Mouse (Mus musculus) gastrocnemius, adult 8-10 months (tissue): ENCODE results near the gene Arsa. TPM values are rescaled to one million over a fixed set of nuclear protein-coding genes. Genes with fewer than 3 reads are reported as not detected.
"Not testable (repeated sequence)": the region's sequence is repeated elsewhere in the genome, so short reads cannot be mapped to it uniquely, and the experiment has no call there.

Source experiments
- DNase-seq, 2 experiments: peaks; one replicate each; pipeline ENCODE4 v3.0.0; 2022; ENCODE audit warnings: low spot score in 2 of 2
- total RNA-seq, 4 experiments: library from RNA; stranded (reverse); gene quantifications; 2 replicates each; pipeline ENCODE4 v1.2.4; 2022

The Arsa gene
- total RNA-seq, 4 experiments from 2014 or later = 1.7 to 3.9 (median 2.8) TPM

DNA sequence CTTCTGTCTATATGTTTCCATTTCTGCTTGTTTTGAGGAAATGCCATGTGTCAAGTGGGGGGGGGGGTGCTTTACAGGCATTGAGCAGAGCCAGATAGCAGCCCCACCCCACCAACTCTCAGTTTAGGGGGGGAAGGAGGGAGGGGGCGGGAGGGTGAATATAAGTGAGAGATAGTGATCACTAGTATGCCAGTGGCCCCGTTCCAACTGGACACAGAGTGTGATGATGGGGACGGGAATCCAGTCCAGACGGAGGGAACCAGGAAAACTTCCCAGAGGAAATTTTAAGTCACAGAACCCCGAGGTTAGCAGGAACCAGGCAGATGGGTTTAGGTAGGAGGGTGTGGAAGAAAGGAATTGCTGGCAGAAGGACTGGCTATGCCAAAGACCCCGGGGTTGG is 21.6 kb downstream of the Arsa start:
- no peak for DNase-seq

DNA sequence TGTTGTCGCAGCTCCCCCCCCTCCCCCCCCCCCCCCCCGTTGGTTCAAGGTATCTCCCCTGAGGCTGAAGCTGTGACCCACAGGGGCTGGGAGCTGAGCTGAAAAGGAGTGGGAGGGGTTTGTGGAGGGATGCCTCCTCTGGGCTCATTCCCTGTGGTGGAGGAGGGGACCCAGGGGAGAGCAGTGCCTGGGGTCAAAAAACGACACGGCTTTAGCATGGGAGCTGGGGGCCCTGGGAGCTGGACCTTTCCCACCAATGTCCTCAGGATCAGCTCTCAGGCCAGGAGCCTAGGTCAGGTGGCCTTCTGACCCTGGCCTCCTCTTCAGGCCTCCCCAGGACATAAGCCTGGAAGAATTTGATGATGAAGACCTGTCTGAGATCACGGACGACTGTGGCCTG is 22.4 kb downstream of the Arsa start:
- no peak for DNase-seq

DNA sequence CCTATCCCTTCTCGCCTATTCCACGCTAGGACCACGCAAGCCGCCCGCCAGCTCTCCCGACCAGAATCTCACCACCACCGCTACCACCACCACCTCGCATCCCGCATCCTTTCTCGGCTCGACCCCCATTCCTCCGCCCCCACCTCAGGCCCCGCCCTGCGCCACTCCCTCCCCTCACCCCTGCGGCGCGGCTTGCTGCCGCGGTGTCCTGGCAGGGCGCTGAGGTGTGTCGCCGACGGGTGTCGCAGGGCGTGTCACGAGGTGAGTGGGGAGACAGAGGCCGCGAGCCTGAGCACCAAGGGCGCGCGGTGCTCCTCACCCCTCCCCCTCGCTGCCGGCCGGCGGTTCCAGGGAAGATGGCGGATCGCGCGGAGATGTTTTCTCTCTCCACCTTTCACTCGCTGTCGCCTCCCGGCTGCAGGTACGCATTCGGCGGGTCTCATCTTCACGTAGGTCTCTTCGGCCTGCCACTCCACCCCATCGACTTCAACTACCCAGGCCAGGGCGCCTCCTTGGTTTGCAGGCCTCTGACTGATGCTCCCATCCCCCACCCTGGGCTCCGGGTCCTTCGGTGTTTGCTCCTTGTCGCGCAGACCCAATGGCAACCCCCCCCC is 23.3 kb downstream of the Arsa start, which contains the start of gene Mapk8ip2:
Mapk8ip2 (plus strand) TSS at position 49 of the 614 bp plus-strand sequence.
- DNase-seq = no peak

DNA sequence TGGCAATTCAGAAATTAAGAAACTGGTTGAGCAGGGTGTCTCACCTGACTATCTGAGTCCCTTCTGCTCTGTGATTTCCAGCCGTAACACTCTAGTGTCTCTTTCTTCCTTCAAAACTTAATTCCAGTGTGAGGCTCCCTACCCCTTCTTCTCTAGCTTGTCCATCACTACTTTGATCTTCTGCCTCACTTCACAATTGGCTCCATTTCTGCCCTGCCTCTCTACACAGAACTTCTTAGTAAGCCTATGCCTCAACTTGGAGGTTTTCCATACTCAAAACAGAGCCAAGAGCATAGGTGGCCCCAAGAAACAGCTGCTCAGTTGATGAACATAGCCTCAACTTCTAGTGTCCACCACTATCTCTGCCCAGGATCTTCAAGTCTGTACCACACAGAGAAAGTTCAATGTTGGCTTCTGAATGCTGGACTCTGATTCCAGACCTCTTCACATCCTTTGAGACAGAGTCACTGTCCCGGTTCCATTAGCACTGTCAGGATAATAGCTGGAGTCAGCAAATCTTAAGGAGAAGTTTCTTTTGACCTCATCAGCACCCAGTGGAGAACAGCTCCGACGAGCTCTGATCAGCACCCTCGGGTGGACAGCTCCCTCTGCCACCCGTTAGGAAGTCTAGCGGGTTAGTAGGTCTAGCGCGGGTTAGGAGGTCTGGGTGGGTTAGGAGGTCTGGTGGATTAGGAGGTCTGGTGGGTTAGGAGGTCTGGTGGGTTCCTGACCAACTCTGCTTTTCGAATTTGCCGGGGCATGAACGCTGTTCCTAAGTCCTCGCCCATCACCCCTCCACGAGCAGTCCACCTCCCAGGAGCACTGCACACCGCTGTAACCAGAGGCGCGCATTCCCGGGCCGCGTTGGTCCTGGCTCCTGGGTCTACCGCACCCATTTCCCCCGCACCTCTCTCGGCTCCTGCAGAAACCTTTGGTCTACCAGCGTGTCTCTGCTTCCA is 24.0 kb downstream of the Arsa start:
- no peak for DNase-seq

DNA sequence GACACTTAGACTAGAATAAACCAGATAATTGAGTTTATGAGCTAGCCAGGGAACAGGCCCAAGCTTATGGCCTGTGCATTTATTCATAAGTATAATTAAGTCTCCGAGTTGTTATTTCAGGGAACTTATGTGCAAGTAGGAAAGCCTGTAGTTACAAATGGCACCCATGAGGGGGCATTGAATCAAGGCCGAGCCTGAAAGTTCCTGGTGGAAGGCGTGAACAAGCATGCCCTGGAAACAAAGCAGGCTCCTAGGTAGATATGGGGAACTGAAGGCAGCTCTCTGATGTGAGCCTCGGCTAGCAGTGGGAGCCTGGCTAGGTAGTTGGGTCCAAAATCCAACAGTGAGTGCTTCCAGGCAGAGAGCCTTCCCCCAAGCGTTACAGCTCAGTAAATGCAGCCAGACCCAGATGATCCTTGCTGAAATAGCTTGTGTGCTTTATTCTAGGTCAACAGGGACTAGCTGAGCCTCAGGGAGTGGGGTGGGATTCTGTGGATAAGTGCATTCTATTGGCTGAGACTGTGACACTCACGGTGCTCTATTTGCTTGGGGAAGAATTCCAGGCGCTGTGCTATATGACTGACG is 34.6 kb downstream of the Arsa start:
- DNase-seq = no peak

DNA sequence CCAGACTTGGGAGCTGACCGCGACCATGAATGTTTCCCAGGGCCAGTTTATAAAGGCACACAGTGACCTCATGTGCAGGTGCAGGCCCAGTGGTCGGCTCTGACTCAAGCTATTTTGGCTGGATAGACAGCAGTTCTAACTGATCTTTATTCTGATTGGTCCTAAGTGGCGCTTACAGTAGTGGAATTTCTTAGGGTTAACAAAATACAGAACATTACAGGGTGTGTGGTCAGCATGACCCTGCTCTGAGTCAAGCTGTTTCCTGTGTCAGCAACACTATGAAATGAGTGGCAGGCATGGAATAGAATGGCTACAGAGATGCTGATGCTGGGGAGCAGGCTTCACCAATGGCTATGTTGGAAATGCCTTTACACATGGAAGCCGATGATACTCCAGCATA is 41.3 kb downstream of the Arsa start:
- DNase-seq = no peak

DNA sequence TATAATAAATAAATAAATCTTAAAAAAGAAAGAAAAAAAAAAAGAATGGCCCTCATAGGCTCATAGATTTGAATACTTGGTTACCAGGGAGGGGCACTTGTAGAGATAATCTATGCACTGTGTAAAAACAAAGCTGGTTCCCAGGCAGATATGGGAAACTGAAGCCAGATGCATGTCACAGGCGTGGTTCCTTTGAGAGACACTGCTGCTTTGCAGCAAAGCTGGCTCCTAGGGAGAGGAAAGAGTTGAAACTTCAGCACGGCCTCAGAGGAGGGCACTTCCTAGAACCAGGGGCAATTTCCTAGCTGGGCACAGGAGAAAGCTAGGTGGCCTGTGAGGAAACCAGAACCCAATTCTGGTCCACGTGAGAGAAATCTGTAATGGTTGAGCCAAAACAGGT is 43.1 kb downstream of the Arsa start:
- no peak for DNase-seq

DNA sequence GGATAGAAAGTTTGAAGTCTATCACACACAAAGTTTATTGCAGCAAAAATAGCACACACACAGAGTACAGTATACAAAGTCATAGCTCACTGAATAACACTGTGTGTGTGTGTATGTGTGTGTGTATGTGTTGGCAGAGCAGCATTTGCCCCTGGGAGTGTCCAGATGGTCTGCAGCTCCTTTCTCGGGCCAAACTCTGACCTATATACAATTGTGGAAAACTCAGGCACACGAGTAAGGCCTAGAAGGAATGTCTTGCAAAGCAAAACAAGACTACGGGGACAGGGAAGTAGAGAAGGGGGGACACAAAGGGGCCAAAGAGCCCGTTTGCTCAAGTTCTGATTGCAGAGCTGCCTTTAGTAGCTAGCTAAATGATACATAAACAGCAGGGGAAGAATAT is 44.3 kb downstream of the Arsa start:
- DNase-seq = no peak

DNA sequence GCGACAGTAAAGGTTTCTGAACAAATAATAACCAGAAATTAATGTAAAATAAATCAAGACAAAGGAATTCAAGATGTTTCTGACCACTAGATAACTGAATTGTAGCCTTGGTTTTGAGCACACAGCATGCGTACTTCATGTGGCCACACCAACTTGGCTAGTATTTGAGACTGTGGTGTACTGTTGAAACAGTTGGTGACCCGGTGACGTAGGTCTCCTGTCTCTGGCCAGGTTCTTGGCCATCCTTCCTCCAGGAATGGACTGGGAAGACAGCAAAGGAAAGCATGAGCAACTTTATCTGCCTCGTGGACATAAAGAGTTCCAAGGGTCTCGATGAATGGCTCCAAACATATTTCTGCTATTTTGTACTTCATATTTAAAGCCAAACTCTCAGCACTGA is 45.4 kb downstream of the Arsa start:
- DNase-seq = no peak

DNA sequence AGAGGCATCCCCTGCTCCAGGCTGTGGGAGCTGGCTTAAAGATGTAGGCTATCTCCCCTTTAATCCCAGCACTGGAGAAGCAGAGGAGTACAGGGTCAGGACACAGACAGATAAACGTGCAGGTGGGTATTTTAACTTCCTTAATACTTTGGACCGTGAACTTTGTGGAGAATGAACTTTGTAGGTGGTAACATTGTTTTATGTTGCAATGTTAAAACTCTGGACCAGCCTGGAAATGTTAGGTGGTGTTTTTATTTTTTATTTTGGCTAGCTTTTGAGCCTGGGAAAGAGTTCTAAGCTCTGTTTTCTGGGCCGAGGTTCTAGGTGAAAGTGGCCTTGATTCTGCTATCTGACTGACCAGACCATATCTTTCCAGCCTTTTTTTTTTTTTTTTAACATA is 46.0 kb downstream of the Arsa start:
- no peak for DNase-seq

DNA sequence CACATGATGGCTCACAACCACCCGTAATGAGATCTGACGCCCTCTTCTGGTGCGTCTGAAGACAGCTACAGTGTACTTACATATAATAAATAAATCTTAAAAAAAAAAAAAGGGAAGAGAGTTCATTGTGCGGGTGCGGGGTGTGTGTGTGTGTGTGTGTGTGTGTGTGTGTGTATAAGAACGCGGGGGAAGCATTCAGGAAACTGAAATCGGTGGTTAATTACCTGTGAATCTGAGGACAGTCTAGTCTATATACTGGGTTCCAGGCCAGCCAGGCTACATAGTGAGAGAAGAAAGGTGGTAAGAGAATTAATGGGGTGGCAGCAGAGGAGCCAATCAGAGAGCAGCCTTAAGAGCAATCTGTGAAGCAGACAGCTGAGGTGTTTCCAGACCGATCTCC is 46.5 kb downstream of the Arsa start:
- not testable (repeated sequence) for DNase-seq

DNA sequence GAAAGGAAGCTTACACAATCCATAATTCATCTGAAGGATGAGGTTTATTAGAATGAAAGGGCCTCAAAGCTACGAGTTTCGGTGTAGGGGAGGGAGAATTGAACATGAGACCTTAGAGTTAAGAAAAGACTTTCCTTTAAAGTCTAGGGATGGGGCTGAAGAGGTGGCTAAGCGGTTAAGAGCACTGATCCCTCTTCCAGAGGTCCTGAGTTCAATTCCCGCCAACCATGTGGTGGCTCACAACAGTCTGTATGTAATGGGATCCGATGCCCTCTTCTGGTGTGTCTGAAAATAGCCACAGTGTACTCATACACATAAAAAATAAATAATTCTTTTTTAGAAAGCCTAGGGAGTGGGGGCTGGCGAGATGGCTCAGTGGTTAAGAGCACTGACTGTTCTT is 46.9 kb downstream of the Arsa start:
- no peak for DNase-seq

DNA sequence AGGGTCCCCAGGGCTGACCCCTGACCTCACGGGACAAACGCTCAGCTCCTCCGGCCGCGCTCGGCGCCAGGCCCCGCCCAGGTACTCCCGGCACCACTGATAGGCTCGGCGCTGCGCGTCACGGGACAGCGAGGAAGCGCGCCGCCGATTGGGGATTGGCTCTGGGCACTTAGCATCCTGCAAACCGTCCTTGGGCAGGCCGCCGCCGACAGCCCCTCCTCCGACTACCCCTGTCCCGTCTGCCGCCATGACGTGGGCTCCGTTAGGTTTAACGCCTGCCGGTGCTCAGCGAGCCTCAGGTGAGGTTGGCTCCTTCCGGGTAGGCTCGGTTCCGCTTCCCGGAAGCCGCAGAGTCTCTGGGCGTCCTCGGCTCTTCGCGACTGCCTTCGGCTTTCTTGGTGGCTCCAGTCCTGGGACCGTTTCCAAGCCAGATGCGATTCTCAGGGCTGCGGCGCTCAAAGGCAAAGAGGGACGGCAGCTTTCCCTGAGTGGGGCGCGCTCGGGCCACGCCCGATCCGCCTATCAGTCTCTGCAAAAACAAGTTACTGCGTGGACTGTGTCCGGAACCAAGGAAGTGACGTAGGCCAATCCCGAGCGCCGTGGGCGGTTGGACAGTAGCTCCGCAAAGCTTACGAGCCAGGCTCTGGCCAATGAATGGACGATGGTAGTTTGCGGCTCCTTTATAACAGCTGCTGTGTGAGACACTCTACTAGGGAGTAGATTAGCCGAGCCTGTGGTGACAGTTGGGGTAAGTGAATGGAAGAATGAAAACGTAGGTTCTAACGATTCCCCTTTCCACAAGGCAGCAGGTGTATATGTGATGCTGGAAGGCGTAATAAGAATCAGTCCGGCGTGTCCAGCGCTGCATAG is 47.6 kb downstream of the Arsa start, which contains the start of the genes C730034F03Rik, Gm44502 and Chkb:
C730034F03Rik (plus strand) TSS at position 238 of the 870 bp plus-strand sequence.
Gm44502 (minus strand) TSS at position 345 of the 870 bp plus-strand sequence.
Chkb (minus strand) TSS at position 557 of the 870 bp plus-strand sequence.
- DNase-seq = peak; percentile 84 to 91

DNA sequence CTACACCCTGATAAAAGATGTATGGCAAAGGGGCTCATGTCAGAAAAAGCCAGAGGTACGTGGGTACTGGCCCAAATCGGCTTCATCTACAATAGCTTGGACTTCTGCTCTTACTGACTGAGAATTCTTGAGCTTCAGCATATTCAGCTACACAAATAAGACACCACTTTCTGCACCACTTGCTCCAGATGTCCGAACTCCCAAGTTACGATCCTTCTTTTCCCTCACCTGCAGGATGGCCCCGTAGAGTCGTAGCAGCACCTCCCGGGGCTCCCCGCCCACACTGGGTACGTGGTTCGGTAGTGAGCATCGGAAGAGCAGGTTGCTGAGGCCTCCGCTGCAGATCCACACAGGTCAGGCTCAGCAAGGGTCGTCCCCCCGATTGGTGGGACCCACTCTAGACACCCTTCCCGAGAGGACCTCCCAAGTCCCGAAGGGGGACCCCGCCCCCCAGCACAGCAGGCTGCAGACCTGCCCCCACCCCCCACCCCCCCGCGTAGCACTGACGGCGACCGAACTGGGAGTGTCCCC is 48.3 kb downstream of the Arsa start:
- DNase-seq = no peak

DNA sequence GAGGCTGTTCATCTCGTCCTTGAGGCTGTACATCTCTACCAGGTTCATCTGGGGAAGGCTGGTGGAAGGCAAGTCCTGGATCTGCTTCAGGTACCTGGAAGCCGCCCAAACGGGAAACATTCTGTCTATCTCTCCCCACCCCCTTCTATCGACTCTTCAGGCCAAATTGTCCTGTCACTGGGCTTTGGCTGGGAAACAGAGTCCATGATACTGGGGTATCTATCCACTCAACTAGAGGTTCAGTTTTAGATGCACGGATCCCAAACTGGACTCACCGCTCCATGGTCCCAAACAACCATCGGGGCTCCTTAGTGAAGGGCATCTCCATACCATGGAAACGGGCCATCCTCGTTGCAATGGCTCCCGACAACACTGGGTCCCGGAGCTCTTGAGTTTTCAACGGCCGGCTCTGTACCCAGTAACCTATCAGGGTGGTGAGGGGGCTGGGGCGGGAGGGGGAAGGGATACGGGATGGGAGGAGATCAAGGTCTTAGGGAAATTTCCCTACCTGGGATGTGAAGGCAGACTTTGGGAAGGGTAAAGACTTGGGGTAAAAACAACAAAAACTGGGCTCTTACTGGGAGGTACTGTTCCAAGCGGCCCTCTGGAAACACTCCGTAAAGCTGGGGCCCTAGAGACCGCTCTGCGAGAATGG is 49.0 kb downstream of the Arsa start:
- no peak for DNase-seq

DNA sequence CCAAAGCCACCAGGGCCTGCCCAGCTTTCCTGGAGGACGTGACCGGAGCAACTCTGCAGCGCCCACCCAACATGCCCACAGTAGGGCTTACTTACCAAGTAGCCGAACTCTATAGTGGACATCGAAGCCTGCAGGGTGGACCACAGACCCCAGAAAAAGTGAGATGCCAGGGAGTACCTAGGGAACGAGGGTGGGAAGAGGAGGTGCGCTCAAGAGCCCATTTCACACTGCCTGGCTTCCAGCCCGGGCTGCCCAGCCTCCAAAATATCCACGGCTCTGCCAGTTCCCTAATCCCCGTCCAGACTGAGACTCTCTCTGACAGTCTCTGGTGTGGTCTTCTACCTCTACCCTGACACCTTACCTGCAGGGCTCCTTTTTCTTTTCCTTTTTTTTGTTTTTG is 50.5 kb downstream of the Arsa start:
- DNase-seq = no peak

DNA sequence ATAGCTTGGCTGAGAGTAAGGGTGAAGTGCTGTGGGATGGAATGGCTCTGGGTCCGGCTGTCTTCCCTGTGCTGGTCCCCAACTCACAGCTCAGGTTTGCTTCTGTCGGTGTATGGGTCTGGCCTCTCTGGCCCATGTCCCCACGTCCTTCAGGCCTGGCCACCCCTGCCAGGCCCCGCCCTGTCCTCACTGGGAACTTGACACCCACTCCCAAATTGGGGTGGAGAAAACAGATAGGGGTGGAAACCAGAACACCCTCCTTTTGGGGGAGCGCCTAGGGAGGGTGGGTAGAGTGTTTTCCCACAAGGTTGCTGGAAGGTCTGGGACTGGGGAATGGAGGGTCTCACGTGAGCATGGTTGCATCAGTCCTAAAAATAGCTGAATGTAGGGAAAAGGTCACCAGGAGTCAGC is 51.5 kb downstream of the Arsa start, which contains the start of gene Cpt1b:
Cpt1b (minus strand) TSS at position 153 of the 411 bp plus-strand sequence.
- DNase-seq = peak; percentile 72 to 78

DNA sequence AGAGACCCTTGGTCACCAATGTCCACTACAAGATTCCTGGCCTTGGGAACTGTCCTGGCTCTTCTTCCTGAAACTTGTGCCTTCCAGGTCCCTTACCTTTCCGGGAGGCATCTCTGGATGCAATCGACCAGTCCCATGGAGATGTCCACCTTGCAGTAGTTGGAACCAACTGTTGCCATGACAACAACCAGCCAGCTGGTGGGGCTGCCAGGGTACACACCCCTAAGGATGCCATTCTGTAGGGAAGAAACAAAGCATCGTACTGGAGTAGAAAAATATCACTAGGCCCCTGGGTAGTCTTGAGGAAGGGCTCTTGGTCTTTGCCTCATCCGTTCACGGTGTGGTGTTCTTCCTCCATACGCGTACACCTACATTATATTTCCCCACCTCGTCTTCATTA is 52.6 kb downstream of the Arsa start:
- DNase-seq = no peak
